Mouse (Mus musculus): Measurements from ENCODE around the gene Chd5.

The Chd5 gene

GRCm38 (mm10) chr4:152318517-152319234, 19.8 kb upstream of the Chd5 start, which contains the start of gene Rnf207:
TSS of gene Rnf207 (minus strand) at chr4:152318993.
- no peak for DNase-seq

- DNase-seq = no peak
These were observed 17.0 kb upstream of the Chd5 start for GRCm38 (mm10) chr4:152321464-152321863.

- no peak for DNase-seq
These were observed 13.5 kb upstream of the Chd5 start for GRCm38 (mm10) chr4:152324641-152325562.

GRCm38 (mm10) chr4:152325574-152326411, 12.7 kb upstream of the Chd5 start, which contains the start of gene Rpl22:
TSS of gene Rpl22 (plus strand) at chr4:152325742.
- peak; percentile 97 for DNase-seq

GRCm38 (mm10) chr4:152326543-152326942, 11.9 kb upstream of the Chd5 start:
- no peak for DNase-seq

GRCm38 (mm10) chr4:152328691-152329090, 9.8 kb upstream of the Chd5 start:
- no peak for DNase-seq

- DNase-seq = no peak
These were observed 5.5 kb upstream of the Chd5 start for GRCm38 (mm10) chr4:152332952-152333351.

- no peak for DNase-seq
These were observed 4.9 kb upstream of the Chd5 start for GRCm38 (mm10) chr4:152333587-152333986.

GRCm38 (mm10) chr4:152337772-152338171, 679 bp upstream of the Chd5 start:
- DNase-seq = no peak

GRCm38 (mm10) chr4:152339293-152339790, 891 bp downstream of the Chd5 start:
- no peak for DNase-seq

GRCm38 (mm10) chr4:152340584-152341284, 2.3 kb downstream of the Chd5 start:
- DNase-seq = no peak

GRCm38 (mm10) chr4:152343296-152343695, 4.8 kb downstream of the Chd5 start:
- no peak for DNase-seq

GRCm38 (mm10) chr4:152344651-152345050, 6.2 kb downstream of the Chd5 start:
- no peak for DNase-seq

GRCm38 (mm10) chr4:152345120-152345889, 6.9 kb downstream of the Chd5 start:
- DNase-seq = peak; percentile 71

GRCm38 (mm10) chr4:152349837-152350381, 11.5 kb downstream of the Chd5 start:
- DNase-seq = peak; percentile 90

GRCm38 (mm10) chr4:152350722-152351421, 12.4 kb downstream of the Chd5 start:
- DNase-seq = no peak

GRCm38 (mm10) chr4:152351422-152352305, 13.2 kb downstream of the Chd5 start:
- no peak for DNase-seq

- peak; percentile 61 for DNase-seq
These were observed 15.6 kb downstream of the Chd5 start for GRCm38 (mm10) chr4:152353886-152354637.

Measured in layer of hippocampus, adult 9-11 months (tissue).